Mouse (Mus musculus): Measurements from ENCODE around the gene Prune1.
A peak's percentile ranks its signal among the peaks of the same experiment; 100 is the strongest.

Prune1 gene

GRCm38 (mm10) chr3:95277149-95277551, 4.7 kb downstream of the Prune1 start:
- no peak for DNase-seq (ENCODE audit: low read depth, low spot score)

- no peak for DNase-seq (ENCODE audit: low read depth, low spot score)
Observed at GRCm38 (mm10) chr3:95276428-95276934, 5.4 kb downstream of the Prune1 start.

- DNase-seq (ENCODE audit: low read depth, low spot score) = no peak
Observed at GRCm38 (mm10) chr3:95275161-95275560, 6.7 kb downstream of the Prune1 start.

GRCm38 (mm10) chr3:95274453-95274852, 7.4 kb downstream of the Prune1 start:
- DNase-seq (ENCODE audit: low read depth, low spot score) = no peak

- DNase-seq (ENCODE audit: low read depth, low spot score) = no peak
Observed at GRCm38 (mm10) chr3:95273471-95273870, 8.4 kb downstream of the Prune1 start.

GRCm38 (mm10) chr3:95270766-95271364, 11.0 kb downstream of the Prune1 start:
- no peak for DNase-seq (ENCODE audit: low read depth, low spot score)

- peak; percentile 80 for DNase-seq (ENCODE audit: low read depth, low spot score)
Observed at GRCm38 (mm10) chr3:95269789-95270188, 12.1 kb downstream of the Prune1 start.

GRCm38 (mm10) chr3:95267855-95268254, 14.0 kb downstream of the Prune1 start:
- no peak for DNase-seq (ENCODE audit: low read depth, low spot score)

GRCm38 (mm10) chr3:95266052-95266451, 15.8 kb downstream of the Prune1 start:
- no peak for DNase-seq (ENCODE audit: low read depth, low spot score)

GRCm38 (mm10) chr3:95264724-95265123, 17.2 kb downstream of the Prune1 start:
- DNase-seq (ENCODE audit: low read depth, low spot score) = peak; percentile 72

- DNase-seq (ENCODE audit: low read depth, low spot score) = no peak
Observed at GRCm38 (mm10) chr3:95263089-95263739, 18.7 kb downstream of the Prune1 start.

GRCm38 (mm10) chr3:95261975-95262374, 19.9 kb downstream of the Prune1 start:
- no peak for DNase-seq (ENCODE audit: low read depth, low spot score)

- DNase-seq (ENCODE audit: low read depth, low spot score) = no peak
Observed at GRCm38 (mm10) chr3:95256931-95257330, 24.9 kb downstream of the Prune1 start.

GRCm38 (mm10) chr3:95250783-95251424, 31.0 kb downstream of the Prune1 start, which contains the start of gene Bnipl:
Gene Bnipl (minus strand): TSS chr3:95251193.
- DNase-seq (ENCODE audit: low read depth, low spot score) = no peak

- DNase-seq (ENCODE audit: low read depth, low spot score) = no peak
Observed at GRCm38 (mm10) chr3:95250361-95250760, 31.5 kb downstream of the Prune1 start.

GRCm38 (mm10) chr3:95247660-95248336, 34.1 kb downstream of the Prune1 start:
- no peak for DNase-seq (ENCODE audit: low read depth, low spot score)

GRCm38 (mm10) chr3:95246465-95247231, 35.2 kb downstream of the Prune1 start:
- DNase-seq (ENCODE audit: low read depth, low spot score) = no peak

- no peak for DNase-seq (ENCODE audit: low read depth, low spot score)
Observed at GRCm38 (mm10) chr3:95243086-95243485, 38.8 kb downstream of the Prune1 start.

- no peak for DNase-seq (ENCODE audit: low read depth, low spot score)
Observed at GRCm38 (mm10) chr3:95241498-95241897, 40.4 kb downstream of the Prune1 start, which contains the start of gene Gm128. Gene Gm128 (minus strand): TSS chr3:95241598.

GRCm38 (mm10) chr3:95240900-95241299, 41.0 kb downstream of the Prune1 start:
- DNase-seq (ENCODE audit: low read depth, low spot score) = no peak

GRCm38 (mm10) chr3:95239971-95240370, 41.9 kb downstream of the Prune1 start:
- no peak for DNase-seq (ENCODE audit: low read depth, low spot score)

Data from telencephalon, adult 2 months (tissue).